Mouse (Mus musculus) ES-E14 (cell line): ENCODE results near the gene Slc10a7.

ENCODE experiments used
- CHD2 ChIP-seq: IDR thresholded peaks from 2 replicates; pipeline ENCODE4 v1.6.1; 2014; ENCODE audit warnings: mild to moderate bottlenecking, low read depth, low read length, inconsistent platforms
- HCFC1 ChIP-seq: IDR thresholded peaks from 2 replicates; pipeline ENCODE4 v1.6.1; 2012; ENCODE audit warnings: low read length, inconsistent platforms, borderline replicate concordance; ENCODE audit not compliant: insufficient read depth
- MAFK ChIP-seq: IDR thresholded peaks from 2 replicates; pipeline ENCODE4 v1.6.1; 2014; ENCODE audit warnings: mild to moderate bottlenecking, low read depth, low read length, inconsistent platforms; ENCODE audit not compliant: insufficient read depth
- ZC3H11A ChIP-seq: IDR thresholded peaks from 2 replicates; pipeline ENCODE4 v1.6.1; 2012; ENCODE audit warnings: low read depth, mild to moderate bottlenecking, inconsistent platforms, low read length, borderline replicate concordance

DNA sequence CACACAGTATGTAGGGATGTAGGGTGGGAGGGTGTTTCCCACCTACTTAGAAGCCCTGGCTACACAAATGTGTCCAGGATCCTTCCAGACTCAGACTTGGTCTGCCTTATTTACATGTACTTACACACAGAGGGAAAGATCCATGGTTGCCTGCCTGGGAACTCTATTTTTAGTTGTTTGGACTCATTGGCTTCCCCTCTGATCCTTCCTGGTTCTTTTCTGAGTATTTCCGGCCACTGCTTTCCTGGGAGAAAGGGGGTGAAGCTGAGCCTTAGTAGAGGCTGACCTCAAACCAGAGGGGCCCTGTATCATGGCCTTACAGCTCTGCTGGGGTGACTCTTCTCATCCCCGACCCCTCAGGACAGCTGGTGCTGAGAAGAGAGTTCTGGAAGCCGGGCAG lies 232.3 kb downstream of the Slc10a7 start:
- TF ChIP-seq MAFK, result no peak
- no peak for TF ChIP-seq ZC3H11A
- TF ChIP-seq CHD2, result no peak
- TF ChIP-seq HCFC1, result no peak
